Mouse (Mus musculus) heart, adult 2 months (tissue): ENCODE measurements around the gene Hist1h2be.
A peak's percentile ranks its signal among the peaks of the same experiment; 100 is the strongest.
"Not testable (repeated sequence)": the region's sequence is repeated elsewhere in the genome, so short reads cannot be mapped to it uniquely, and the experiment has no call there.

Experiments used
- CTCF ChIP-seq: fragments of 200-600 bp; IDR thresholded peaks from 2 replicates; pipeline ENCODE4 v1.8.1; 2022; ENCODE audit warnings: antibody characterized with exemption, mild to moderate bottlenecking, moderate library complexity
- POLR2A ChIP-seq: fragments of 200-500 bp; IDR thresholded peaks from 2 replicates; pipeline ENCODE4 v1.6.1; 2011; ENCODE audit warnings: mild to moderate bottlenecking, low read depth, low read length, control low read depth; ENCODE audit not compliant: insufficient read depth

- not testable (repeated sequence) for TF ChIP-seq CTCF
- TF ChIP-seq POLR2A, result peak; percentile 95
Observed at GRCm38 (mm10) chr13:23561883-23562659, 58.9 kb downstream of the Hist1h2be start, which contains the start of gene Hist1h3e.
